Mouse (Mus musculus) adrenal gland, postnatal 14 days (tissue): Measurements from ENCODE around the gene Mylip. TPM values are rescaled to one million over a fixed set of nuclear protein-coding genes. Genes with fewer than 3 reads are reported as not detected.
A peak's percentile ranks its signal among the peaks of the same experiment; 100 is the strongest.

Source experiments
- DNase-seq: peaks from one replicate; pipeline ENCODE4 v3.0.0; 2021; ENCODE audit warnings: mixed read lengths
- total RNA-seq: library from RNA; stranded (reverse); gene quantifications from 2 replicates; pipeline ENCODE4 v1.2.3, GENCODE M21; 2021

Gene Mylip
- total RNA-seq, 1 experiment from 2014 or later, result 22.7 TPM

GRCm38 (mm10) chr13:45390962-45391853 is 1.7 kb downstream of the Mylip start:
- peak; percentile 36 for DNase-seq

- peak; percentile 46 for DNase-seq
Measured at GRCm38 (mm10) chr13:45391854-45392454, 2.4 kb downstream of the Mylip start.

- DNase-seq, result no peak
Measured at GRCm38 (mm10) chr13:45394221-45394768, 4.8 kb downstream of the Mylip start.

- no peak for DNase-seq
Measured at GRCm38 (mm10) chr13:45396724-45397123, 7.2 kb downstream of the Mylip start.

GRCm38 (mm10) chr13:45397240-45397639 is 7.7 kb downstream of the Mylip start:
- no peak for DNase-seq

GRCm38 (mm10) chr13:45397896-45398805 is 8.6 kb downstream of the Mylip start:
- DNase-seq, result no peak

- DNase-seq, result no peak
Measured at GRCm38 (mm10) chr13:45400700-45401099, 11.2 kb downstream of the Mylip start.

GRCm38 (mm10) chr13:45401816-45402215 is 12.3 kb downstream of the Mylip start:
- no peak for DNase-seq

GRCm38 (mm10) chr13:45402316-45403039 is 12.9 kb downstream of the Mylip start:
- DNase-seq, result no peak

- DNase-seq, result no peak
Measured at GRCm38 (mm10) chr13:45404269-45404668, 14.7 kb downstream of the Mylip start.

- no peak for DNase-seq
Measured at GRCm38 (mm10) chr13:45405194-45405810, 15.8 kb downstream of the Mylip start.

GRCm38 (mm10) chr13:45406289-45406688 is 16.7 kb downstream of the Mylip start:
- DNase-seq, result no peak

GRCm38 (mm10) chr13:45406703-45407102 is 17.2 kb downstream of the Mylip start:
- no peak for DNase-seq

- no peak for DNase-seq
Measured at GRCm38 (mm10) chr13:45410936-45411335, 21.4 kb downstream of the Mylip start.

GRCm38 (mm10) chr13:45413066-45413465 is 23.5 kb downstream of the Mylip start:
- DNase-seq, result no peak

- DNase-seq, result no peak
Measured at GRCm38 (mm10) chr13:45414031-45414430, 24.5 kb downstream of the Mylip start.

GRCm38 (mm10) chr13:45416621-45417057 is 27.1 kb downstream of the Mylip start:
- no peak for DNase-seq

- DNase-seq, result no peak
Measured at GRCm38 (mm10) chr13:45418986-45419385, 29.4 kb downstream of the Mylip start.

GRCm38 (mm10) chr13:45422251-45422650 is 32.7 kb downstream of the Mylip start:
- DNase-seq, result no peak

GRCm38 (mm10) chr13:45422709-45423108 is 33.2 kb downstream of the Mylip start:
- DNase-seq, result no peak

GRCm38 (mm10) chr13:45423905-45424304 is 34.4 kb downstream of the Mylip start:
- no peak for DNase-seq
